Mouse (Mus musculus) heart, embryonic 11.5 days (tissue): Measurements from ENCODE around the gene Cntn2. TPM values are rescaled to one million over a fixed set of nuclear protein-coding genes. Genes with fewer than 3 reads are reported as not detected.

Experiments
- ATAC-seq: fragments of 200-750 bp; cut with Nextera tagmentation; replicated peaks from 2 replicates; pipeline ENCODE4 v1.8.0; 2017; ENCODE audit warnings: moderate library complexity; ENCODE audit not compliant: insufficient number of reproducible peaks, low FRiP score, low TSS enrichment
- H3K27ac ChIP-seq: fragments of 300-500 bp; sonication (generic); 2 replicates; pipeline ENCODE4 v1.5.1; 2014; ENCODE audit warnings: mild to moderate bottlenecking, low read depth, low read length
- H3K27me3 ChIP-seq: fragments of 300-500 bp; sonication (generic); 2 replicates; pipeline ENCODE4 v1.6.1; 2014; ENCODE audit warnings: mild to moderate bottlenecking, low read length, mixed read lengths; ENCODE audit not compliant: control insufficient read depth, insufficient read depth
- H3K36me3 ChIP-seq: fragments of 300-500 bp; sonication (generic); 2 replicates; pipeline ENCODE4 v1.6.1; 2014; ENCODE audit warnings: mild to moderate bottlenecking, low read length, moderate library complexity, mixed read lengths; ENCODE audit not compliant: control insufficient read depth, insufficient read depth
- H3K4me1 ChIP-seq: fragments of 300-500 bp; sonication (generic); 2 replicates; pipeline ENCODE4 v1.6.1; 2014; ENCODE audit warnings: low read length; ENCODE audit not compliant: control insufficient read depth, insufficient read depth
- H3K4me2 ChIP-seq: fragments of 300-500 bp; sonication (generic); 2 replicates; pipeline ENCODE4 v1.6.1; 2014; ENCODE audit warnings: mild to moderate bottlenecking, moderate library complexity
- H3K4me3 ChIP-seq: fragments of 300-500 bp; sonication (generic); 2 replicates; pipeline ENCODE4 v1.5.1; 2014; ENCODE audit warnings: low read depth, low read length
- H3K9ac ChIP-seq: fragments of 300-500 bp; sonication (generic); 2 replicates; pipeline ENCODE4 v1.6.1; 2014; ENCODE audit warnings: mild to moderate bottlenecking, low read depth, low read length, moderate library complexity
- H3K9me3 ChIP-seq: fragments of 300-500 bp; sonication (generic); replicated peaks from 2 replicates; pipeline ENCODE4 v1.6.1; 2016; ENCODE audit warnings: low read length; ENCODE audit not compliant: control insufficient read depth
- WGBS: fragments of 180-500 bp; shearing (Covaris S2); extraction: QIAGEN DNeasy Blood & Tissue Kit; methylation state at CpG from one replicate; pipeline ENCODE4 v1.1.7; 2014; ENCODE audit not compliant: insufficient replicate concordance; 5-methylcytosine and 5-hydroxymethylcytosine counted together
- polyA plus RNA-seq: library from polyadenylated mRNA; unstranded; fragments of >200 nt; fragmentation: Nextera tagmentation; extraction: Ambion mirVana; gene quantifications from 2 replicates; pipeline ENCODE4 v1.2.1, GENCODE M21; 2014

Cntn2 gene
- polyA plus RNA-seq, result 0.09 and 0.35 TPM in 2 replicates

DNA sequence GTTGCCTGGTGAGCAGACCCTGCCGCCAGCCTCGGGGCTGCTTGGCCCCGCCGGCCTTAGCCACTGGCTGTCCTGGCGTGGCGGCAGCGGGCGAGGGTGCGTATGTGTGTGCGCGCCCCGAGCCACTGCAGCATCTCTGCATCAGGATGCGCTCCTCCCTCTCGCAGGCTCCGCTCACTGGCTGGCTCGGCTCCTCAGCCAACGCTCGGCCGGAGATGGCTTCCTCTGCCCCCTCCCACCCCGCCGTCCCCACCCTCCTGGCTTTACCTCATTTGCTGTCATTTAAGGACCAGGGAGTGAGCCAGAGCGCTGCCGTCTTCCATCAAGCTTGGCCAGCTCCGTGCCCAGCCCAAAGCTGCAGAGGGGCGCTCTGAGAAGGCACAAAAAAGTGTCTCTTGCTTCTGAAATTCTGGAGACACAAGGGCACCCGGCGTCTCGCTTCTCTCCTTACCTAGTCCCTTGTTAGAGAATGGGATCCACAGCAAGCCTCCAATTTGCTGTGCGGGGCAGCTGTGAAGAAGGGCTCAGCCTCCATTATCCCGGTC lies at the start of gene Cntn2:
Cntn2 (minus strand) TSS at position 495 of the 545 bp plus-strand sequence.
- Histone ChIP-seq H3K27me3 (peaks cover 75% of the 10 kb centered on the region), H3K36me3 (no peaks in the 10 kb centered on the region), H3K4me1 (peaks cover 13% of the 10 kb centered on the region), H3K4me2 (peak within 1 kb of the TSS; percentile 43), H3K9ac (no peak within 1 kb of the TSS), H3K9me3 (no peaks in the 10 kb centered on the region), H3K27ac (no peak within 1 kb of the TSS), H3K4me3 (peak within 1 kb of the TSS; percentile 30)
- 2% methylated on average over 30 of the region's 30 CpGs for WGBS
- ATAC-seq, result no peak

DNA sequence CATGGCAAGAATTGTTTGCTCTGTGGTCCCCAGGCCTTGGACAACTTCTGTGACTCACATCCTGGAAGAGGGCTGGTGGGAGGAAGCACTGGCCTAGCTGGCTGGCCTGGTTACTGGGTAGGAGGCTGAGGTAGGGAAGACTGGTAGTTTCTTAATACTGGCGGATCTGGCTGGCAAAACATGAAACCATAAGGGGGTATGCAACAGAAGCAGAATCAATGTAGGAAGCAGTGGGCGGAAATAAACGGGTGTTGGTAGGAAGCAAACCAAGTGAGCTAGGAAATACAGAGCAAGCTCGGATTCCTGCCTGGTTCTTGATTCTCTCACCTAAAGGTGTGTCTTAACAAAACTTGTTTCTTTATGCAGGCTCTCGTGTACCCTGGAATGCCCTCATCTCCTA lies 49.1 kb upstream of the Cntn2 start:
- Histone ChIP-seq H3K4me2 (no peak overlapping the region), H3K36me3 (no peaks in the 10 kb centered on the region), H3K27ac (no peak overlapping the region), H3K27me3 (peaks cover 21% of the 10 kb centered on the region), H3K4me1 (no peaks in the 10 kb centered on the region), H3K9me3 (no peaks in the 10 kb centered on the region), H3K9ac (no peak overlapping the region), H3K4me3 (no peak overlapping the region)
- 79% methylated on average over 5 of the region's 5 CpGs for WGBS
- ATAC-seq, result no peak

DNA sequence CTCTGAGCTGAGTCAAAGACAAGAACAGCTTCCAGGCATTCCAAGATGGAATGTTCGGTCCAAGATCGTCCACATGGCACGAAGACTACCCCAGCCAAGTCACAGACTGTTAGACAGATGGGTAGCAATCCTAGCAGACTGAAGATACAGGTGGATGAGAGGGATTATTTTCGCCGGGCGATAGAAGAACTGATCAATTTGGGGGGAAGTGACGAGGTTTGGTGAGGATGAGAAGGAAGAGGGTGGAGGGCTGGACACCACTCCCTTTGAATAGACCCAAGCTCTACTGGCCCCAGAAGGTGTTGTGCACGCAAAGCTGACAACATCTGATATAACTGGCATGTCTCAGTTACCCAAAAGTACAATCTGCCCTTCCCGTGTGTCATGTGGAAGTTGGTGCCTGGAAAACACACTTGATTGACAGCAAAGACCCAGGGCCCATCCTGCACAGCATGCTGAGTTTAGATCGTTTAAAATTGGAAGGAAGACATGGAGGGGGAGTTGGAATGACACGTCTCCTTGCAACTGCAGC lies 48.4 kb upstream of the Cntn2 start:
- Histone ChIP-seq H3K4me1 (0 out of 2 replicates have a peak, but pooled peaks cover 3% of the 10 kb centered on the region), H3K36me3 (no peaks in the 10 kb centered on the region), H3K27ac (no peak overlapping the region), H3K4me3 (no peak overlapping the region), H3K9me3 (no peaks in the 10 kb centered on the region), H3K27me3 (peaks cover 14% of the 10 kb centered on the region), H3K9ac (no peak overlapping the region), H3K4me2 (no peak overlapping the region)
- ATAC-seq, result no peak
- 77% methylated on average over 11 of the region's 11 CpGs for WGBS

DNA sequence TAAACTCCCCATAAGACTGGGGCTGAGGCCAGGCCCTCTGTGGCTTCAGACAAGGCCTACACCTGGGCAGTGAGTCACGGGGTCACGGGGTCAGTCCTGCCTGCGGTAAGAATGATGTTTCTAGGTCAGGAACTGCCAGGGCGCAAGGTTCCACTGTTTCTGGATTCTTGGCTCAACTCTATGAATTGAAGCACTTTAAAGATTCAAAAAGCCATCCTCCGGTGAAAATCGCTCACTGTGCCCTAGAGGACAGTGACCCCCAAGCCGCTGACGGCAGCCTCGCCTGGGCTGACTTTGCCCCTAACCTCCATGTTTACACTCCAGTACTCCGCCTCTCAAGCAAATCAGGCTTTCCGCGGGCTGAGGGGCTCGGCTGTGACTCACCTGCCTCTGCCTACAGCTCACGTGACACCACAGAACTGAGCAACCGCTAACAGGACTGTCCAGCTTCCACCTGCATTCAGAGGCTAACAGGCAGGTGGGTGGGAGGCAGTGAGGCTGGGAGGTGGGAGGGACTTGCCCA lies 43.7 kb upstream of the Cntn2 start:
- Histone ChIP-seq H3K9me3 (no peaks in the 10 kb centered on the region), H3K27me3 (no peaks in the 10 kb centered on the region; the same call in 1 of the 2 replicates), H3K4me1 (0 out of 2 replicates have a peak, but pooled peaks cover 3% of the 10 kb centered on the region), H3K27ac (no peak overlapping the region), H3K9ac (no peak overlapping the region), H3K36me3 (no peaks in the 10 kb centered on the region), H3K4me3 (no peak overlapping the region), H3K4me2 (no peak overlapping the region)
- ATAC-seq, result no peak
- 57% methylated on average over 15 of the region's 15 CpGs for WGBS

DNA sequence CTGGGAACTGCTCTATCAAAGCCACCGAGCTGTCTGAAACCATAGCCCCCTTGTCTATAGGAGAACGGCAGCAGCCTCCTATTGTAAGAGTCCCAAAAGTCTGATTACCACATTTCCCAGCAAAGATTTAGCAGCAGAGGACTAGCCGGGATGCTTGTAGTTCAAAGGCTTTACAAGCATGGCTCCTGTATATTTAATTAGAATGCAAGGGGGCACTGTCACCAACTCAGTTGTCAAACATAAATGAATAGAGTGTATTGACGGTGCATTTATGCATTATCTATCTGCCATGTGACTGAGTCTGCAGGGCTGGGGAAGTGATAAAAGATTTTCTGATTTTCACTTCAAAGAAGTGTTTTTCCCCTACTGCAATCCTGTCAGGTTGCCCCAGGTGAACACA lies 42.3 kb upstream of the Cntn2 start:
- Histone ChIP-seq H3K27me3 (no peaks in the 10 kb centered on the region), H3K27ac (no peak overlapping the region), H3K36me3 (no peaks in the 10 kb centered on the region), H3K4me2 (no peak overlapping the region), H3K4me3 (no peak overlapping the region), H3K4me1 (peaks cover 9% of the 10 kb centered on the region; the same call in 1 of the 2 replicates), H3K9ac (no peak overlapping the region), H3K9me3 (no peaks in the 10 kb centered on the region)
- no peak for ATAC-seq
- 66% methylated on average over 4 of the region's 4 CpGs for WGBS

DNA sequence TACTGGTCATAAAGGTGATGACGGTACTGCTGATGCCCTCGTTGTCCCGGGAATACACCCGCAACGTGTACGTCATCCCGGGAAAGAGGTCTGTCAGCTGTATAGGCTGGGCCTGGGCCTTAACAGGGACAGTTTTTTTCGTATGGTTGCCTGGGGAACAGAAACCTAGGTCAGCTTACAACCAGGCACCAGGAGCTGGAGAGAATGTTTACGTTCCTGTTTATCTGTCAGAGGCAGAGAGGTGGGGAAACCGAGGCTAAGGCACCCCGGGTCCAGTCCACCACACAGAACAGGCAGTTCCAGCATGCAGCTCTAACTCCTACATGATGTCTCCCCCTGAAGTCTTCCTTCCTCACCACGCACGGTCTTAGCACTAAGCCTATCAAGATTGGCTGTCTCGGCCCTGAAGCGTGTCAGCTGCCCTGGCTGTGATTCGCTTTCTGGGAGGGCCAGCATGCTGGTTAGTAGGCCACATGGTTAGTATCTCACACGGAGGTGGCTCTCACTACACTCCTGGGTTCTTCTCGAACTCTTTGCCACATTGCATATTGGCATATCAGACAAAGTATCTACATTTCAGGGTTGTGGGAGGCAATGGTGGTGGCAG lies 40.0 kb upstream of the Cntn2 start:
- no peaks in the 10 kb centered on the region for H3K36me3 ChIP-seq
- no peak overlapping the region for H3K27ac ChIP-seq
- H3K4me2 ChIP-seq, result no peak overlapping the region
- no peak for ATAC-seq
- no peaks in the 10 kb centered on the region for H3K9me3 ChIP-seq
- peaks cover 9% of the 10 kb centered on the region; the same call in 1 of the 2 replicates for H3K4me1 ChIP-seq
- H3K27me3 ChIP-seq, result no peaks in the 10 kb centered on the region
- H3K9ac ChIP-seq, result no peak overlapping the region
- no peak overlapping the region for H3K4me3 ChIP-seq
- 64% methylated on average over 18 of the region's 18 CpGs for WGBS

DNA sequence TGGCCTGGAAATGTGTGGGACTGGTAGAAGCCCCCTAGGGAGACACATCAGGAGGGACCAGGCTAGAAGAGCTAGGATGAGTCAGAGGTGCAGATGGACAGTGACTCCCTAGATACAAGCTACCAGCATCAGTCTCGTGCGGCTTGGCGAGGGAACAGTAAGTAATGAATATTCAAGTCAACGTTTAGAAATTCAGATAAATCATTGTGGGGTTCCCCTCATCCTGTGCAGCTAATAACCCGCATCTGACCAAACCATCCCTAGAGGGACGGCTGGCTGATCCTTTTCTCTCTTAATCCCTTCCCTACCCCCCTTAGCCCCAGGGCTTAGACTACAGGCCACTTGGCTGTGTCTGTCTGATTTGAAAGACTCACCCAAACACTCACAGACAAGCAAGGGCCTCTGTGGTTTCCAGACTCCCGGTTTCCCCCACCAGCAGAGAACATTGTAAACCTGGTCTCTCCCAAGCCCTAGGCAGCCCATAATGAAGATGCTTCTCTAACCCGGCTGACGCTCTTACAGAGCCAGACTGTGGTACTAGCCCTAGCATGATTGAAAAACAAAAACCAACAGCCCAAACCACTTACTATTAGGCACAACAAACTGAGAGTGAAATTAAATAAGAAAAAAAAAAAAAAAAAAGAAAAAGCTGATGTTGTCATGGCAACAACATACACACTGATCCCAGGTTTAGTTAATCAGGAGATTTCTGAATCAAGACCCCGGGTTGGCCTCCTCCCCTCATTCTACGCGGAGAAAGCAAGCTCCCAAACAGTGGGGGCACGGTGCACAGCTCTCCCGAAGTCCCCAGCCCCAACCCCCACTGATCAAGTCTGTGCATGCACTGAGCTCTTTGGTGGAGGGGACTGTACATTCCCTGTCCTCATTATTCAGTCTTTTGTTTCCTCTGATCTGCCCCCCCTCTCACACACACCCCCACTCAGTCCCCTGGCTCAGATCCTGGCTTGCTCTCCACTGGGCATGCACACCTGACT lies 39.1 kb upstream of the Cntn2 start:
- WGBS, result 66% methylated on average over 14 of the region's 14 CpGs
- no peak overlapping the region for H3K4me2 ChIP-seq
- H3K27ac ChIP-seq, result no peak overlapping the region
- no peaks in the 10 kb centered on the region for H3K9me3 ChIP-seq
- no peak overlapping the region for H3K4me3 ChIP-seq
- H3K4me1 ChIP-seq, result peaks cover 9% of the 10 kb centered on the region; the same call in 1 of the 2 replicates
- H3K9ac ChIP-seq, result no peak overlapping the region
- H3K36me3 ChIP-seq, result no peaks in the 10 kb centered on the region
- no peak for ATAC-seq
- no peaks in the 10 kb centered on the region for H3K27me3 ChIP-seq

DNA sequence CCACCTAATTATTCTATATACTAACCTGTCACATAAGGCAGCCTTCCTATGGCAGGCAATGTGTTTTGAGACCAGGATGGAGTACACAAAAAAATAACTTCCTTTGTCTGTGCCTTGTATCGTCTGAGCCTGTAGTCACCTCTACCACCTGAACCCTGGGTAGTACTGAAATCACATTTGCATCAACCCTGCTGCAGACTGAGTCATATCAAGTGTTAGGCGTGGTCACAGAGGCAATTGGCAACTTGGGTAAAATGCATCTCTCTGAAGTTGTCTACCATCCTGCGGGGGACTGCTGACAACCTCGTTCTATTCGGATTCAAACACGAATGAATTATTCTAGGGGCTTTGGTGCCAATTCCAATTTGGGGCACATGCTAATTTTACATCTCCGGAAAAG lies 37.0 kb upstream of the Cntn2 start:
- H3K9me3 ChIP-seq, result no peaks in the 10 kb centered on the region
- WGBS, result 86% methylated on average over 7 of the region's 7 CpGs
- H3K4me3 ChIP-seq, result no peak overlapping the region
- no peak for ATAC-seq
- no peaks in the 10 kb centered on the region for H3K27me3 ChIP-seq
- H3K4me1 ChIP-seq, result peaks cover 5% of the 10 kb centered on the region; the same call in 1 of the 2 replicates
- H3K4me2 ChIP-seq, result no peak overlapping the region
- no peak overlapping the region for H3K9ac ChIP-seq
- H3K36me3 ChIP-seq, result no peaks in the 10 kb centered on the region
- no peak overlapping the region for H3K27ac ChIP-seq
